Mouse (Mus musculus) adrenal gland, adult 8-10 months (tissue): ENCODE results near the gene Lrch4. TPM values are rescaled to one million over a fixed set of nuclear protein-coding genes. Genes with fewer than 3 reads are reported as not detected.

Experiments used
- total RNA-seq, 4 experiments: library from RNA; stranded (reverse); gene quantifications; 2 replicates each; pipeline ENCODE4 v1.2.4; 2022

Gene Lrch4
- total RNA-seq, 4 experiments from 2014 or later, result 25.1 to 35.9 (median 31.4) TPM

Other genes with a start within 250 kb of the Lrch4 start
- gene Zan, start 152.1 kb upstream of the Lrch4 start, total RNA-seq, result not detected
- gene Pop7, start 126.6 kb upstream of the Lrch4 start, total RNA-seq, result 10 to 100 TPM; 24.4 to 31.1 (median 27.4) TPM
- 10 to 100 TPM; 38.5 to 67.8 (median 56.6) TPM for gene Gigyf1, start 110.6 kb upstream of the Lrch4 start, total RNA-seq
- gene Epo, start 95.9 kb upstream of the Lrch4 start, total RNA-seq, result not detected
- 100 to 1,000 TPM; 569 to 665 (median 622) TPM for gene Gnb2, start 95.6 kb upstream of the Lrch4 start, total RNA-seq
- 1 to 10 TPM; 4.4 to 9.1 (median 6.3) TPM for gene Actl6b, start 75.6 kb upstream of the Lrch4 start, total RNA-seq
- 1 to 10 TPM in 2 of 4 experiments, under 1 TPM in 2; 0.96 to 1.8 (median 1.1) TPM for gene Tfr2, start 59.3 kb upstream of the Lrch4 start, total RNA-seq
- 10 to 100 TPM; 42.2 to 65.0 (median 52.4) TPM for gene Mospd3, start 28.1 kb upstream of the Lrch4 start, total RNA-seq
- 1,000 to 10,000 TPM; 1,036 to 1,320 (median 1,219) TPM for gene Pcolce, start 15.3 kb upstream of the Lrch4 start, total RNA-seq
- 1 to 10 TPM in 3 of 4 experiments, under 1 TPM in 1; 0.90 to 5.5 (median 3.0) TPM for gene Fbxo24, start 119 bp upstream of the Lrch4 start, total RNA-seq
- gene Gm20605, start 54 bp downstream of the Lrch4 start, total RNA-seq, result 10 to 100 TPM in 3 of 4 experiments, 1 to 10 TPM in 1; 8.2 to 24.1 (median 14.7) TPM
- gene Sap25, start 12.2 kb downstream of the Lrch4 start, total RNA-seq, result 10 to 100 TPM in 2 of 4 experiments, 1 to 10 TPM in 2; 2.1 to 14.1 (median 7.4) TPM
- gene Irs3, start 16.6 kb downstream of the Lrch4 start, total RNA-seq, result 1 to 10 TPM; 2.6 to 7.5 (median 4.6) TPM
- gene Agfg2, start 55.6 kb downstream of the Lrch4 start, total RNA-seq, result 10 to 100 TPM; 27.9 to 55.0 (median 41.4) TPM
- gene Nyap1, start 112.5 kb downstream of the Lrch4 start, total RNA-seq, result 10 to 100 TPM in 1 of 4 experiments, 1 to 10 TPM in 3; 4.4 to 10.2 (median 7.1) TPM
- 100 to 1,000 TPM in 2 of 4 experiments, 10 to 100 TPM in 2; 73.9 to 110 (median 94.0) TPM for gene Tsc22d4, start 116.6 kb downstream of the Lrch4 start, total RNA-seq
- gene Ppp1r35, start 149.7 kb downstream of the Lrch4 start, total RNA-seq, result 10 to 100 TPM; 21.2 to 35.5 (median 27.0) TPM
- gene Mepce, start 158.5 kb downstream of the Lrch4 start, total RNA-seq, result 10 to 100 TPM; 53.8 to 66.8 (median 56.1) TPM
- gene Zcwpw1, start 158.7 kb downstream of the Lrch4 start, total RNA-seq, result 1 to 10 TPM; 1.4 to 4.4 (median 2.8) TPM
- 1 to 10 TPM; 1.8 to 5.8 (median 4.1) TPM for gene Pilra, start 207.2 kb downstream of the Lrch4 start, total RNA-seq
- 1 to 10 TPM; 1.2 to 3.7 (median 1.9) TPM for gene Pilrb1, start 229.0 kb downstream of the Lrch4 start, total RNA-seq
- gene Pilrb2, start 242.7 kb downstream of the Lrch4 start, total RNA-seq, result 1 to 10 TPM in 2 of 4 experiments, under 1 TPM in 1, not detected in 1; 0.93 to 3.2 (median 2.2) TPM